Mouse (Mus musculus): ENCODE results near the gene Gm6993. TPM values are rescaled to one million over a fixed set of nuclear protein-coding genes. Genes with fewer than 3 reads are reported as not detected.

Gm6993 gene
- total and polyA plus RNA-seq, 2 experiments from 2014 or later: not detected

- Histone ChIP-seq H3K27ac (ENCODE audit: low read depth) (no peak overlapping the region), H3K9me3 (replicated peaks; ENCODE audit: control insufficient read depth, low read length) (no peaks in the 10 kb centered on the region), H3K4me2 (ENCODE audit: low read depth, low read length) (no peak overlapping the region), H3K9ac (replicated peaks; ENCODE audit: low read depth, low read length) (no peak overlapping the region), H3K36me3 (replicated peaks; ENCODE audit: control insufficient read depth, insufficient read depth, low read length) (no peaks in the 10 kb centered on the region), H3K4me1 (ENCODE audit: control insufficient read depth, insufficient read depth) (no peaks in the 10 kb centered on the region), H3K4me3 (ENCODE audit: low read depth, low read length) (no peak overlapping the region), H3K27me3 (ENCODE audit: control insufficient read depth, insufficient read depth, low read length) (no peaks in the 10 kb centered on the region)
- ATAC-seq (ENCODE audit: insufficient read depth, low read depth): no peak
- TF ChIP-seq EP300 (IDR thresholded peaks at IDR 0.05; ENCODE audit: low read depth) (no peak), CTCF (IDR thresholded peaks at IDR 0.05; ENCODE audit: low read depth) (no peak)
- WGBS: 58% methylated on average over 3 of the region's 3 CpGs
- no peak for DNase-seq (ENCODE audit: low spot score)
Observed at GRCm38 (mm10) chr12:31248165-31248564, 7.6 kb downstream of the Gm6993 start.

DNA sequence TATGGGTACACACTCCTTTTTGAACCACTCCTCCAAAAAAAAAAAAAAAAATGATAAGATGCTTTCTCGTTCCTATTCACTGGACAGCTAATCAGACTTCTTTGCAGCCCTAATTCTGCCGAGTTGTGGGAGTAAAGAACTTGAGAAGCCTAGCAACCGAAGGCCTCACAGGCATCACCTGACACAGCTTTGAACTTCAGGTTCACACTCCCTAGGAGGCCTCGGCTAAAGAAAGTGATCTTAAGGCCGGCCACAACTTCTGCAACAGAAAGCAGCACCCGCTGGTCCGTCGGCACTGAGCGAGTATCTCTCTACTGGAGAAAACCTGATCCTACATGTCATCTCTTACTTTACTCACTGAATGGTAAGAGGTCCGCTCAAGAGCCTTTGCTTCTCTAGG, 8.1 kb downstream of the Gm6993 start:
- no peak overlapping the region for H3K4me3 ChIP-seq (ENCODE audit: low read depth, low read length)
- H3K36me3 ChIP-seq (replicated peaks; ENCODE audit: control insufficient read depth, insufficient read depth, low read length): no peaks in the 10 kb centered on the region
- 36% methylated on average over 10 of the region's 10 CpGs for WGBS
- H3K4me2 ChIP-seq (ENCODE audit: low read depth, low read length): no peak overlapping the region
- H3K27me3 ChIP-seq (ENCODE audit: control insufficient read depth, insufficient read depth, low read length): no peaks in the 10 kb centered on the region
- DNase-seq (ENCODE audit: low spot score) (no peak), ATAC-seq (ENCODE audit: insufficient read depth, low read depth) (no peak; the same call in 1 of the 2 replicates)
- H3K27ac ChIP-seq (ENCODE audit: low read depth): no peak overlapping the region
- TF ChIP-seq CTCF (IDR thresholded peaks at IDR 0.05; ENCODE audit: low read depth) (no peak), EP300 (IDR thresholded peaks at IDR 0.05; ENCODE audit: low read depth) (no peak)
- no peaks in the 10 kb centered on the region for H3K4me1 ChIP-seq (ENCODE audit: control insufficient read depth, insufficient read depth)
- no peak overlapping the region for H3K9ac ChIP-seq (replicated peaks; ENCODE audit: low read depth, low read length)
- no peaks in the 10 kb centered on the region for H3K9me3 ChIP-seq (replicated peaks; ENCODE audit: control insufficient read depth, low read length)

- H3K27me3 ChIP-seq (ENCODE audit: control insufficient read depth, insufficient read depth, low read length): no peaks in the 10 kb centered on the region
- no peaks in the 10 kb centered on the region for H3K4me1 ChIP-seq (ENCODE audit: control insufficient read depth, insufficient read depth)
- DNase-seq (ENCODE audit: low spot score) (no peak), ATAC-seq (ENCODE audit: insufficient read depth, low read depth) (0 out of 2 replicates have a peak, but pooled peaks have one; percentile 11)
- H3K9ac ChIP-seq (replicated peaks; ENCODE audit: low read depth, low read length): no peak overlapping the region
- no peak overlapping the region for H3K4me2 ChIP-seq (ENCODE audit: low read depth, low read length)
- H3K9me3 ChIP-seq (replicated peaks; ENCODE audit: control insufficient read depth, low read length): no peaks in the 10 kb centered on the region
- H3K27ac ChIP-seq (ENCODE audit: low read depth): no peak overlapping the region
- 44% methylated on average over 4 of the region's 4 CpGs for WGBS
- TF ChIP-seq EP300 (IDR thresholded peaks at IDR 0.05; ENCODE audit: low read depth) (no peak), CTCF (IDR thresholded peaks at IDR 0.05; ENCODE audit: low read depth) (no peak)
- H3K36me3 ChIP-seq (replicated peaks; ENCODE audit: control insufficient read depth, insufficient read depth, low read length): no peaks in the 10 kb centered on the region
- no peak overlapping the region for H3K4me3 ChIP-seq (ENCODE audit: low read depth, low read length)
Observed at GRCm38 (mm10) chr12:31252259-31252658, 11.7 kb downstream of the Gm6993 start.

DNA sequence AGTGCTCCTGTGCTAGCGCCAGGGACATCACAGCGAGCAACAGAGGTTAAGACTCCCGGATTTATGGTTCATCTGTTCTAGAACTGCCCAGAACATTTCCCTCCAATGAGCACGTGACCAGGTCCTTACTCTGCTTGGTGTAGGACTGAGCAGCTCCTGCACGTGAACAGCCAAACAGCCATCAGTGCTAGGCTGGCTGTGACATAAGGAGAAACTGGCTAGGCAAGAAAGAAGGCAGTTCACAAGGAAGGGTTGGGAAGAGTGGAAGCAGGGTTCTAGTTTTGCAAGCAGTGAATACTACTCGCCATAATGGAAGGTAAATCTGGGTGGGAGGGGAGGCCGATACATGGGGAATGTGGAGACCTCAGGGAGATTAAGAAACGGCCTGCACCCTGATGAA, 14.4 kb downstream of the Gm6993 start:
- DNase-seq (ENCODE audit: low spot score) (no peak), ATAC-seq (ENCODE audit: insufficient read depth, low read depth) (no peak)
- WGBS: 84% methylated on average over 8 of the region's 8 CpGs
- no peaks in the 10 kb centered on the region for H3K27me3 ChIP-seq (ENCODE audit: control insufficient read depth, insufficient read depth, low read length)
- H3K27ac ChIP-seq (ENCODE audit: low read depth): no peak overlapping the region
- no peak overlapping the region for H3K4me3 ChIP-seq (ENCODE audit: low read depth, low read length)
- no peak overlapping the region for H3K9ac ChIP-seq (replicated peaks; ENCODE audit: low read depth, low read length)
- no peaks in the 10 kb centered on the region for H3K36me3 ChIP-seq (replicated peaks; ENCODE audit: control insufficient read depth, insufficient read depth, low read length)
- no peak for TF ChIP-seq CTCF (IDR thresholded peaks at IDR 0.05; ENCODE audit: low read depth)
- no peak for TF ChIP-seq EP300 (IDR thresholded peaks at IDR 0.05; ENCODE audit: low read depth)
- no peak overlapping the region for H3K4me2 ChIP-seq (ENCODE audit: low read depth, low read length)
- H3K4me1 ChIP-seq (ENCODE audit: control insufficient read depth, insufficient read depth): no peaks in the 10 kb centered on the region
- no peaks in the 10 kb centered on the region for H3K9me3 ChIP-seq (replicated peaks; ENCODE audit: control insufficient read depth, low read length)

GRCm38 (mm10) chr12:31256121-31256903, 15.7 kb downstream of the Gm6993 start:
- 72% methylated on average over 9 of the region's 9 CpGs for WGBS
- Histone ChIP-seq H3K9me3 (replicated peaks; ENCODE audit: control insufficient read depth, low read length) (no peaks in the 10 kb centered on the region), H3K27ac (ENCODE audit: low read depth) (no peak overlapping the region), H3K27me3 (ENCODE audit: control insufficient read depth, insufficient read depth, low read length) (no peaks in the 10 kb centered on the region), H3K4me3 (ENCODE audit: low read depth, low read length) (no peak overlapping the region), H3K9ac (replicated peaks; ENCODE audit: low read depth, low read length) (no peak overlapping the region), H3K4me2 (ENCODE audit: low read depth, low read length) (no peak overlapping the region), H3K4me1 (ENCODE audit: control insufficient read depth, insufficient read depth) (no peaks in the 10 kb centered on the region), H3K36me3 (replicated peaks; ENCODE audit: control insufficient read depth, insufficient read depth, low read length) (no peaks in the 10 kb centered on the region)
- 0 out of 2 replicates have a peak, but pooled peaks have one; percentile 20 for ATAC-seq (ENCODE audit: insufficient read depth, low read depth)
- TF ChIP-seq CTCF (IDR thresholded peaks at IDR 0.05; ENCODE audit: low read depth) (no peak), EP300 (IDR thresholded peaks at IDR 0.05; ENCODE audit: low read depth) (no peak)
- DNase-seq (ENCODE audit: low spot score): no peak
